In the genomic region with DNA sequence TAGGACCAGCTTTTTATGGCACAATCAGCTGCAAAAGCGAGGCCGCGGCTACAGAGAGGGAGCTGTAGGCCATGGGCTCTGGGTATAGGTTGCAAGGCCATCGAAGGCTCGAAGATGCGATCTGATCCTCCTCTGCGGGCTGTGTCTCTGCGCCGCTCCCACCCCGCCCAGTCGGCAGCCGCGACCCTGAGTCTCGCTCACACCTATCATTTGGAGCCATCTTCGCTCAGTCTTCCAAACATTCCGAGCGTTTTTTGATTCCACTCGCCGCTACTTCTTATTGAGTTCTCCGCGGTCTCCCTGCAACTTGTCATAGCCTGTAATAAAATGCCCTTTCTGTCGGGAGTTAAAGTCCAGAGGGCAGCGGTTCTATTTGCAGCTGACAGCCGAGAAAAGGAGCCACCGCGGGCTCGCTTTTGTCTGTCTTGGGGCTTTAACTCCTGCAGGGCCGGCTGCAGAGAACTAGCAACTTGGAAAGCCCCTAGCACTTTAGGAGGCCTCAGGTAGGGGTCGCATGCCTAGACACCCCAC, we compare ENCODE assay signal across 8 mouse cellular contexts.
DNase-seq lines count a peak whose midpoint lies in the region; ATAC-seq and TF ChIP-seq lines count a peak whose summit lies in the region.

No protein-coding gene starts in this region.

- WGBS in heart, embryonic 14.5 days: under 1% methylated on average over 28 of the region's 29 CpGs
- 2% methylated on average over 29 of the region's 29 CpGs for WGBS in heart, adult 2 months
- WGBS in embryonic facial prominence, embryonic 14.5 days: 1% methylated on average over 28 of the region's 29 CpGs
- under 1% methylated on average over 29 of the region's 29 CpGs for WGBS in kidney, embryonic 15.5 days

- TF ChIP-seq CTCF in heart, adult 2 months (IDR thresholded peaks at IDR 0.05): no peak

- H3K27ac ChIP-seq in heart, embryonic 14.5 days (replicated peaks in 1 of 2; ENCODE audit: control insufficient read depth in 1 of 2, insufficient read depth in 1 of 2, low read depth in 2 of 2, low read length in 2 of 2): no peak overlapping the region
- H3K27ac ChIP-seq in heart, adult 2 months: no peak overlapping the region
- H3K27ac ChIP-seq in embryonic facial prominence, embryonic 14.5 days (replicated peaks; ENCODE audit: low read depth, low read length): no peak overlapping the region
- H3K27ac ChIP-seq in kidney, embryonic 15.5 days: no peak overlapping the region

- no peaks in the 10 kb centered on the region for H3K36me3 ChIP-seq in heart, embryonic 14.5 days (ENCODE audit: control insufficient read depth, insufficient read depth, low read length)
- no peaks in the 10 kb centered on the region for H3K36me3 ChIP-seq in heart, adult 2 months (ENCODE audit: control insufficient read depth, insufficient read depth, low read length)
- no peaks in the 10 kb centered on the region for H3K36me3 ChIP-seq in embryonic facial prominence, embryonic 14.5 days (ENCODE audit: control insufficient read depth, insufficient read depth, low read length)
- H3K36me3 ChIP-seq in kidney, embryonic 15.5 days: no peaks in the 10 kb centered on the region
- no peaks in the 10 kb centered on the region for H3K36me3 ChIP-seq in myocyte (ENCODE audit: control insufficient read depth, insufficient read depth)

- TF ChIP-seq EP300 in heart, adult 2 months (IDR thresholded peaks at IDR 0.05; ENCODE audit: insufficient read depth, low read depth, low read length): no peak

- H3K9ac ChIP-seq in heart, embryonic 14.5 days (ENCODE audit: low read length): no peak overlapping the region; the same call in 1 of the 2 replicates
- no peak overlapping the region for H3K9ac ChIP-seq in heart, adult 2 months (ENCODE audit: low read depth, low read length)
- H3K9ac ChIP-seq in embryonic facial prominence, embryonic 14.5 days (ENCODE audit: low read depth, low read length): no peak overlapping the region
- H3K9ac ChIP-seq in kidney, embryonic 15.5 days: no peak overlapping the region

- no peak overlapping the region for H3ac ChIP-seq in myocyte (ENCODE audit: control insufficient read depth, insufficient read length)

- H3K4me3 ChIP-seq in heart, embryonic 14.5 days (ENCODE audit: control insufficient read depth in 1 of 2, insufficient read depth in 1 of 2, low read depth in 1 of 2, low read length in 2 of 2): peak overlapping the region; percentile 10 to 30
- H3K4me3 ChIP-seq in heart, adult 2 months: no peak overlapping the region
- peak overlapping the region; percentile 26 for H3K4me3 ChIP-seq in embryonic facial prominence, embryonic 14.5 days (ENCODE audit: low read depth, low read length)
- peak overlapping the region; percentile 39 for H3K4me3 ChIP-seq in kidney, embryonic 15.5 days (replicated peaks)
- no peak overlapping the region for H3K4me3 ChIP-seq in myocyte

- H3K27me3 ChIP-seq in heart, embryonic 14.5 days (ENCODE audit: control insufficient read depth, insufficient read depth, low read length): peaks cover 87% of the 10 kb centered on the region
- peaks cover 25% of the 10 kb centered on the region for H3K27me3 ChIP-seq in heart, adult 2 months (ENCODE audit: control insufficient read depth, insufficient read depth, low read length)
- peaks cover 74% of the 10 kb centered on the region for H3K27me3 ChIP-seq in embryonic facial prominence, embryonic 14.5 days (replicated peaks; ENCODE audit: control insufficient read depth, insufficient read depth, low read length)
- peaks cover 80% of the 10 kb centered on the region for H3K27me3 ChIP-seq in kidney, embryonic 15.5 days
- H3K27me3 ChIP-seq in myocyte (ENCODE audit: control insufficient read depth, insufficient read depth, insufficient read length): no peaks in the 10 kb centered on the region

- peak overlapping the region; percentile 53 for H3K4me2 ChIP-seq in heart, embryonic 14.5 days (ENCODE audit: low read length)
- peak overlapping the region; percentile 49 for H3K4me2 ChIP-seq in embryonic facial prominence, embryonic 14.5 days (ENCODE audit: low read depth, low read length)
- peak overlapping the region; percentile 71 for H3K4me2 ChIP-seq in kidney, embryonic 15.5 days
- peak overlapping the region; percentile 18 for H3K4me2 ChIP-seq in myocyte (ENCODE audit: low read depth)

- H3K4me1 ChIP-seq in heart, embryonic 14.5 days (ENCODE audit: control insufficient read depth in 2 of 2, insufficient read depth in 2 of 2, low read length in 2 of 2): peaks cover 0 to 8% of the 10 kb centered on the region in 2 experiments; a peak in 2 of 4 replicates
- no peaks in the 10 kb centered on the region for H3K4me1 ChIP-seq in heart, adult 2 months (ENCODE audit: control insufficient read depth, insufficient read depth, low read length)
- peaks cover 5% of the 10 kb centered on the region; the same call in 1 of the 2 replicates for H3K4me1 ChIP-seq in embryonic facial prominence, embryonic 14.5 days (ENCODE audit: control insufficient read depth, insufficient read depth, low read length)
- H3K4me1 ChIP-seq in kidney, embryonic 15.5 days: peaks cover 10% of the 10 kb centered on the region

- 0 out of 2 replicates have a peak, but pooled peaks cover 3% of the 10 kb centered on the region for H3K9me3 ChIP-seq in heart, embryonic 14.5 days (ENCODE audit: control insufficient read depth, low read length)
- H3K9me3 ChIP-seq in embryonic facial prominence, embryonic 14.5 days (ENCODE audit: control insufficient read depth, low read length): no peaks in the 10 kb centered on the region
- H3K9me3 ChIP-seq in kidney, embryonic 15.5 days (replicated peaks): 0 out of 2 replicates have a peak, but pooled peaks cover 3% of the 10 kb centered on the region

- TF ChIP-seq POLR2A in heart, adult 2 months (IDR thresholded peaks at IDR 0.05; ENCODE audit: insufficient read depth, low read depth, low read length): no peak
- TF ChIP-seq POLR2A in myocyte (IDR thresholded peaks at IDR 0.05; ENCODE audit: insufficient read length, low read depth): no peak

- no peak for DNase-seq in heart, adult 2 months
- no peak for DNase-seq in embryonic facial prominence, embryonic 14.5 days (ENCODE audit: low spot score)
- DNase-seq in layer of hippocampus, postnatal 14 days (ENCODE audit: low spot score in 2 of 2): no peak
- DNase-seq in cerebellum, adult 18-20 months: no peak
- DNase-seq in gastrocnemius, postnatal 4 days (ENCODE audit: low spot score in 2 of 2): no peak

- no peaks in the 10 kb centered on the region for H3K79me2 ChIP-seq in heart, adult 2 months (replicated peaks; ENCODE audit: control insufficient read depth, insufficient read depth, low read length)
- H3K79me2 ChIP-seq in myocyte (ENCODE audit: control insufficient read depth, insufficient read depth): no peaks in the 10 kb centered on the region

- intact Hi-C loops in heart, adult 2 months (cut with DNase I): no loop called here

- ATAC-seq in heart, embryonic 14.5 days (ENCODE audit: insufficient number of reproducible peaks, insufficient read depth, low FRiP score, low read depth): no peak
- no peak for ATAC-seq in embryonic facial prominence, embryonic 14.5 days (ENCODE audit: low read depth)
- 0 out of 2 replicates have a peak, but pooled peaks have one; percentile 49 for ATAC-seq in kidney, embryonic 15.5 days (replicated peaks; ENCODE audit: low FRiP score)

TF ChIP-seq in myocyte, 11 proteins besides CTCF, POLR2A, EP300 and RAD21:
- TF ChIP-seq MYOG (IDR thresholded peaks at IDR 0.05; ENCODE audit: control insufficient read depth in 1 of 3, insufficient read depth in 1 of 3, insufficient read length in 2 of 3, low read depth in 2 of 3) (no peak), MAX (IDR thresholded peaks at IDR 0.05; ENCODE audit: low read depth) (no peak), MYOD1 (IDR thresholded peaks at IDR 0.05; ENCODE audit: control insufficient read depth in 1 of 3, insufficient read length in 2 of 3, low read depth in 2 of 3) (no peak), TCF3 (IDR thresholded peaks at IDR 0.05; ENCODE audit: insufficient read length, low read depth) (no peak), USF1 (IDR thresholded peaks at IDR 0.05; ENCODE audit: low read depth) (no peak), CEBPB (IDR thresholded peaks at IDR 0.05; ENCODE audit: insufficient read depth, poor library complexity, severe bottlenecking) (no peak), POLR2AphosphoS2 (IDR thresholded peaks at IDR 0.05; ENCODE audit: insufficient read length, low read depth) (no peak), SRF (IDR thresholded peaks at IDR 0.05; ENCODE audit: control insufficient read depth, insufficient read length, low read depth) (no peak), E2F4 (IDR thresholded peaks at IDR 0.05; ENCODE audit: insufficient read depth) (no peak), TCF12 (IDR thresholded peaks at IDR 0.05; ENCODE audit: insufficient read depth, poor library complexity, severe bottlenecking) (no peak), REST (IDR thresholded peaks at IDR 0.05; ENCODE audit: insufficient read depth, insufficient read length) (no peak)

Comparison
In these comparisons a context has a peak if more than half of its experiments do, and no peak if none do; other contexts are left out.
1. H3K4me3 ChIP-seq: peak in heart, embryonic 14.5 days (2 of 2), embryonic facial prominence, embryonic 14.5 days (single experiment) and kidney, embryonic 15.5 days (single experiment); none in heart, adult 2 months (single experiment) and myocyte (single experiment).
2. H3K4me2 ChIP-seq: peak in every context shown above with its lines; median percentile 71 in kidney, embryonic 15.5 days; 53 in heart, embryonic 14.5 days; 49 in embryonic facial prominence, embryonic 14.5 days; 18 in myocyte.